Mouse (Mus musculus) stomach, embryonic 15.5 days (tissue): ENCODE measurements around the gene Osbpl10. TPM values are rescaled to one million over a fixed set of nuclear protein-coding genes. Genes with fewer than 3 reads are reported as not detected.

Experiments used
- ATAC-seq: fragments of 200-750 bp; cut with Nextera tagmentation; 2 replicates; pipeline ENCODE4 v1.8.0; 2017; ENCODE audit warnings: low read depth, moderate number of reproducible peaks, moderate TSS enrichment; ENCODE audit not compliant: insufficient read depth, low FRiP score
- H3K27ac ChIP-seq: fragments of 300-500 bp; sonication (generic); 2 replicates; pipeline ENCODE4 v1.5.1; 2015; ENCODE audit warnings: mild to moderate bottlenecking, inconsistent platforms
- H3K27me3 ChIP-seq: fragments of 300-500 bp; sonication (generic); replicated peaks from 2 replicates; pipeline ENCODE4 v1.6.1; 2015; ENCODE audit warnings: inconsistent platforms
- H3K36me3 ChIP-seq: fragments of 300-500 bp; sonication (generic); 2 replicates; pipeline ENCODE4 v1.6.1; 2015; ENCODE audit warnings: inconsistent platforms
- H3K4me1 ChIP-seq: fragments of 300-500 bp; sonication (generic); 2 replicates; pipeline ENCODE4 v1.6.1; 2015; ENCODE audit warnings: inconsistent platforms
- H3K4me2 ChIP-seq: fragments of 300-500 bp; sonication (generic); 2 replicates; pipeline ENCODE4 v1.6.1; 2015; ENCODE audit warnings: mild to moderate bottlenecking, inconsistent platforms
- H3K4me3 ChIP-seq: fragments of 300-500 bp; sonication (generic); replicated peaks from 2 replicates; pipeline ENCODE4 v1.5.1; 2015; ENCODE audit warnings: inconsistent platforms
- H3K9ac ChIP-seq: fragments of 300-500 bp; sonication (generic); 2 replicates; pipeline ENCODE4 v1.6.1; 2015; ENCODE audit warnings: inconsistent platforms
- H3K9me3 ChIP-seq: fragments of 300-500 bp; sonication (generic); 2 replicates; pipeline ENCODE4 v1.6.1; 2016; ENCODE audit warnings: inconsistent platforms
- WGBS: fragments of 180-500 bp; shearing (Covaris S2); methylation state at CpG from one replicate; pipeline ENCODE4 v1.1.7; 2015; 5-methylcytosine and 5-hydroxymethylcytosine counted together
- polyA plus RNA-seq: library from polyadenylated mRNA; unstranded; fragments of >200 nt; fragmentation: Nextera tagmentation; extraction: Ambion mirVana; gene quantifications from 2 replicates; pipeline ENCODE4 v1.2.1, GENCODE M21; 2015

Gene Osbpl10
- polyA plus RNA-seq, 1 experiment from 2014 or later: 2.0 TPM

- no peaks in the 10 kb centered on the region for H3K4me1 ChIP-seq
- ATAC-seq: no peak
- no peak overlapping the region for H3K4me3 ChIP-seq
- H3K27me3 ChIP-seq: no peaks in the 10 kb centered on the region
- H3K9me3 ChIP-seq: no peaks in the 10 kb centered on the region
- H3K4me2 ChIP-seq: no peak overlapping the region
- no peak overlapping the region for H3K27ac ChIP-seq
- H3K36me3 ChIP-seq: no peaks in the 10 kb centered on the region
- no peak overlapping the region for H3K9ac ChIP-seq
- WGBS: 75% methylated on average over 18 of the region's 18 CpGs
Measured at GRCm38 (mm10) chr9:115149011-115149756, 170.8 kb downstream of the Osbpl10 start.

GRCm38 (mm10) chr9:115161591-115161990 is 183.2 kb downstream of the Osbpl10 start:
- H3K27me3 ChIP-seq: no peaks in the 10 kb centered on the region
- H3K27ac ChIP-seq: no peak overlapping the region
- ATAC-seq: no peak
- no peak overlapping the region for H3K4me2 ChIP-seq
- no peak overlapping the region for H3K4me3 ChIP-seq
- no peak overlapping the region for H3K9ac ChIP-seq
- no peaks in the 10 kb centered on the region for H3K36me3 ChIP-seq
- 67% methylated on average over 5 of the region's 5 CpGs for WGBS
- no peaks in the 10 kb centered on the region for H3K9me3 ChIP-seq
- 0 out of 2 replicates have a peak, but pooled peaks cover 5% of the 10 kb centered on the region for H3K4me1 ChIP-seq

GRCm38 (mm10) chr9:115163031-115163430 is 184.7 kb downstream of the Osbpl10 start:
- WGBS: 62% methylated on average over 5 of the region's 5 CpGs
- ATAC-seq: peak; percentile 70; the same call in 1 of the 2 replicates

GRCm38 (mm10) chr9:115163693-115164092 is 185.3 kb downstream of the Osbpl10 start:
- no peak for ATAC-seq
- Histone ChIP-seq H3K4me1 (0 out of 2 replicates have a peak, but pooled peaks cover 5% of the 10 kb centered on the region), H3K4me2 (no peak overlapping the region), H3K36me3 (no peaks in the 10 kb centered on the region), H3K4me3 (no peak overlapping the region), H3K9ac (no peak overlapping the region), H3K9me3 (no peaks in the 10 kb centered on the region), H3K27me3 (no peaks in the 10 kb centered on the region), H3K27ac (no peak overlapping the region)
- WGBS: 25% methylated on average over 8 of the region's 8 CpGs

More at GRCm38 (mm10) chr9:115163031-115163430, 184.7 kb downstream of the Osbpl10 start:
- 0 out of 2 replicates have a peak, but pooled peaks cover 5% of the 10 kb centered on the region for H3K4me1 ChIP-seq
- H3K27ac ChIP-seq: no peak overlapping the region
- no peaks in the 10 kb centered on the region for H3K9me3 ChIP-seq
- no peaks in the 10 kb centered on the region for H3K36me3 ChIP-seq
- H3K4me2 ChIP-seq: no peak overlapping the region
- no peak overlapping the region for H3K9ac ChIP-seq
- no peaks in the 10 kb centered on the region for H3K27me3 ChIP-seq
- no peak overlapping the region for H3K4me3 ChIP-seq

GRCm38 (mm10) chr9:115164351-115164750 is 186.0 kb downstream of the Osbpl10 start:
- no peaks in the 10 kb centered on the region for H3K36me3 ChIP-seq
- 0 out of 2 replicates have a peak, but pooled peaks cover 5% of the 10 kb centered on the region for H3K4me1 ChIP-seq
- no peak for ATAC-seq
- WGBS: 84% methylated on average over 7 of the region's 7 CpGs
- no peaks in the 10 kb centered on the region for H3K9me3 ChIP-seq
- H3K4me2 ChIP-seq: no peak overlapping the region
- no peak overlapping the region for H3K9ac ChIP-seq
- H3K27ac ChIP-seq: no peak overlapping the region
- H3K4me3 ChIP-seq: no peak overlapping the region
- no peaks in the 10 kb centered on the region for H3K27me3 ChIP-seq

GRCm38 (mm10) chr9:115165996-115166395 is 187.6 kb downstream of the Osbpl10 start:
- WGBS: 57% methylated on average over 8 of the region's 8 CpGs
- no peak overlapping the region for H3K9ac ChIP-seq
- H3K27ac ChIP-seq: no peak overlapping the region
- H3K36me3 ChIP-seq: no peaks in the 10 kb centered on the region
- H3K4me3 ChIP-seq: no peak overlapping the region
- H3K27me3 ChIP-seq: no peaks in the 10 kb centered on the region
- 0 out of 2 replicates have a peak, but pooled peaks cover 5% of the 10 kb centered on the region for H3K4me1 ChIP-seq
- H3K4me2 ChIP-seq: no peak overlapping the region
- ATAC-seq: peak; percentile 40; the same call in 1 of the 2 replicates
- no peaks in the 10 kb centered on the region for H3K9me3 ChIP-seq

- H3K4me2 ChIP-seq: no peak overlapping the region
- H3K27me3 ChIP-seq: no peaks in the 10 kb centered on the region
- no peaks in the 10 kb centered on the region for H3K36me3 ChIP-seq
- no peak overlapping the region for H3K27ac ChIP-seq
- ATAC-seq: no peak
- no peak overlapping the region for H3K9ac ChIP-seq
- H3K9me3 ChIP-seq: no peaks in the 10 kb centered on the region
- no peaks in the 10 kb centered on the region for H3K4me1 ChIP-seq
- 87% methylated on average over 13 of the region's 13 CpGs for WGBS
- no peak overlapping the region for H3K4me3 ChIP-seq
Measured at GRCm38 (mm10) chr9:115169591-115169990, 191.2 kb downstream of the Osbpl10 start.

- WGBS: 92% methylated on average over 6 of the region's 6 CpGs
- H3K4me1 ChIP-seq: no peaks in the 10 kb centered on the region
- H3K4me2 ChIP-seq: no peak overlapping the region
- no peak overlapping the region for H3K4me3 ChIP-seq
- no peak overlapping the region for H3K27ac ChIP-seq
- no peak for ATAC-seq
- no peaks in the 10 kb centered on the region for H3K36me3 ChIP-seq
- H3K9me3 ChIP-seq: no peaks in the 10 kb centered on the region
- no peak overlapping the region for H3K9ac ChIP-seq
- no peaks in the 10 kb centered on the region for H3K27me3 ChIP-seq
Measured at GRCm38 (mm10) chr9:115172096-115172495, 193.7 kb downstream of the Osbpl10 start.

GRCm38 (mm10) chr9:115179154-115179553 is 200.8 kb downstream of the Osbpl10 start:
- ATAC-seq: no peak
- no peak overlapping the region for H3K4me2 ChIP-seq
- H3K9ac ChIP-seq: no peak overlapping the region
- 90% methylated on average over 5 of the region's 5 CpGs for WGBS
- H3K27me3 ChIP-seq: no peaks in the 10 kb centered on the region
- no peaks in the 10 kb centered on the region for H3K9me3 ChIP-seq
- H3K4me3 ChIP-seq: no peak overlapping the region
- H3K36me3 ChIP-seq: no peaks in the 10 kb centered on the region
- H3K27ac ChIP-seq: no peak overlapping the region
- H3K4me1 ChIP-seq: peaks cover 3% of the 10 kb centered on the region; the same call in 1 of the 2 replicates

- Histone ChIP-seq H3K4me3 (no peak overlapping the region), H3K4me1 (peaks cover 3% of the 10 kb centered on the region; the same call in 1 of the 2 replicates), H3K36me3 (no peaks in the 10 kb centered on the region), H3K27ac (no peak overlapping the region), H3K9ac (no peak overlapping the region), H3K27me3 (no peaks in the 10 kb centered on the region), H3K4me2 (no peak overlapping the region), H3K9me3 (no peaks in the 10 kb centered on the region)
- ATAC-seq: no peak
- WGBS: 45% methylated on average over 8 of the region's 8 CpGs
Measured at GRCm38 (mm10) chr9:115179935-115180334, 201.6 kb downstream of the Osbpl10 start.

GRCm38 (mm10) chr9:115186402-115186801 is 208.0 kb downstream of the Osbpl10 start:
- 62% methylated on average over 11 of the region's 11 CpGs for WGBS
- Histone ChIP-seq H3K27me3 (no peaks in the 10 kb centered on the region), H3K4me3 (no peak overlapping the region), H3K4me1 (no peaks in the 10 kb centered on the region), H3K36me3 (no peaks in the 10 kb centered on the region), H3K4me2 (no peak overlapping the region), H3K27ac (no peak overlapping the region), H3K9ac (no peak overlapping the region), H3K9me3 (no peaks in the 10 kb centered on the region)
- ATAC-seq: no peak

GRCm38 (mm10) chr9:115190376-115190942 is 212.1 kb downstream of the Osbpl10 start:
- Histone ChIP-seq H3K27me3 (no peaks in the 10 kb centered on the region), H3K9me3 (no peaks in the 10 kb centered on the region), H3K4me2 (no peak overlapping the region), H3K4me3 (no peak overlapping the region), H3K9ac (no peak overlapping the region), H3K4me1 (no peaks in the 10 kb centered on the region), H3K27ac (no peak overlapping the region), H3K36me3 (no peaks in the 10 kb centered on the region)
- 62% methylated on average over 9 of the region's 9 CpGs for WGBS
- ATAC-seq: no peak
